Mouse (Mus musculus) embryo, embryonic 10.5 days (tissue): ENCODE measurements at regions not wholly inside any gene's neighbourhood (a gene's known extent, or its start where the extent isn't known, plus 50 kb on each side); places are given as distances from the start of the nearest gene placed in this dataset.

Experiments used
- DNase-seq: peaks from one replicate; pipeline ENCODE4 v3.0.0-alpha.2; 2015; ENCODE audit warnings: low spot score

- no peak for DNase-seq
These were observed 680.1 kb downstream of the Nova1 start for GRCm38 (mm10) chr12:46138646-46139045.

GRCm38 (mm10) chr12:46125867-46126266 is 692.9 kb downstream of the Nova1 start:
- DNase-seq = no peak

- DNase-seq = no peak
These were observed 707.4 kb downstream of the Nova1 start for GRCm38 (mm10) chr12:46111352-46111751.

- no peak for DNase-seq
These were observed 735.4 kb downstream of the Nova1 start for GRCm38 (mm10) chr12:46083356-46083755.

- DNase-seq = no peak
These were observed 742.9 kb downstream of the Nova1 start for GRCm38 (mm10) chr12:46075789-46076217.

- DNase-seq = no peak
These were observed 743.4 kb downstream of the Nova1 start for GRCm38 (mm10) chr12:46075355-46075754.

GRCm38 (mm10) chr12:46066896-46067295 is 751.8 kb downstream of the Nova1 start:
- no peak for DNase-seq

- DNase-seq = no peak
These were observed 778.1 kb downstream of the Nova1 start for GRCm38 (mm10) chr12:46040626-46041025.

GRCm38 (mm10) chr12:46040216-46040615 is 778.5 kb downstream of the Nova1 start:
- DNase-seq = no peak

GRCm38 (mm10) chr12:46036540-46037094 is 782.1 kb downstream of the Nova1 start:
- no peak for DNase-seq

GRCm38 (mm10) chr12:46025266-46025665 is 793.5 kb downstream of the Nova1 start:
- no peak for DNase-seq

GRCm38 (mm10) chr12:46021546-46021910 is 797.2 kb downstream of the Nova1 start:
- DNase-seq = no peak

- no peak for DNase-seq
These were observed 797.7 kb downstream of the Nova1 start for GRCm38 (mm10) chr12:46020835-46021545.

- no peak for DNase-seq
These were observed 840.9 kb downstream of the Nova1 start for GRCm38 (mm10) chr12:45977691-45978414.

GRCm38 (mm10) chr12:45975780-45976179 is 842.9 kb downstream of the Nova1 start:
- DNase-seq = no peak

- no peak for DNase-seq
These were observed 848.3 kb downstream of the Nova1 start for GRCm38 (mm10) chr12:45970472-45970871.

GRCm38 (mm10) chr12:45969881-45970280 is 848.8 kb downstream of the Nova1 start:
- no peak for DNase-seq

GRCm38 (mm10) chr12:45946918-45947317 is 871.8 kb downstream of the Nova1 start:
- DNase-seq = no peak

GRCm38 (mm10) chr12:45944464-45944863 is 870.0 kb upstream of the Stxbp6 start:
- DNase-seq = no peak

GRCm38 (mm10) chr12:45942402-45942801 is 867.9 kb upstream of the Stxbp6 start:
- no peak for DNase-seq

- DNase-seq = peak; percentile 5
These were observed 858.9 kb upstream of the Stxbp6 start for GRCm38 (mm10) chr12:45933388-45933787.

- DNase-seq = no peak
These were observed 857.7 kb upstream of the Stxbp6 start for GRCm38 (mm10) chr12:45932251-45932650.

- peak; percentile 49 for DNase-seq
These were observed 855.2 kb upstream of the Stxbp6 start for GRCm38 (mm10) chr12:45929760-45930150.
